In the genomic region with DNA sequence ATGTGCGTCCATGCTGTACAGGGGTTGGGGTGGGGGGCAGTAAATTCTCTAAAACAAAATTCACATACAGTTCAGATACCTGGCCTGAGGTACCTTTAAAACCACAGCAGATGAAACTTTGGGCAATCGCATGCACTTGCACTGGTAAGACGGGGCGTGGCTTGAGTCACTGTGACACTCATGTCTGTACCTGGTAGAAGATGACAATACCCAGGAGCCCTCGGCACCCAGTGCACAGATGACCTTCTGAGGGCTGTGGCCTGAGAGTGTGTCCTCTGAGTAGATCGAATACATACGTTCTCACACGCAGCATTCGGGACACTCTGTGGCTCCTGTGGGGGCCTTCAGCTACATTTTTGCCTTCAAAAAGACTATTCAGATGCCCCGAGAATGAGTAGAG, we compare ENCODE assay signal across 22 mouse cellular contexts.
DNase-seq lines count a peak whose midpoint lies in the region; ATAC-seq and TF ChIP-seq lines count a peak whose summit lies in the region.
"Had no signal": no experiment of that assay in that cellular context is flagged by ENCODE, and none has a peak within 500 bp of the region (broad histone marks: within the 10 kb centered on the region; RNA-seq: fewer than 3 reads in every experiment).

No protein-coding gene starts in this region.

- ATAC-seq in heart, embryonic 14.5 days (ENCODE audit: insufficient number of reproducible peaks, insufficient read depth, low FRiP score, low read depth) = no peak
- ATAC-seq in hindbrain, embryonic 15.5 days (ENCODE audit: low FRiP score, low read depth) = peak; percentile 21; the same call in 1 of the 2 replicates
- peak; percentile 52; the same call in 1 of the 2 replicates for ATAC-seq in midbrain, postnatal 0 days (ENCODE audit: low FRiP score)
- ATAC-seq in midbrain, embryonic 14.5 days (ENCODE audit: low FRiP score, low TSS enrichment) = no peak
- no peak for ATAC-seq in hindbrain, postnatal 0 days
- no peak for ATAC-seq in erythroid progenitor cell, adult 5-6 weeks (replicated peaks; ENCODE audit: low FRiP score, poor library complexity, severe bottlenecking)
- ATAC-seq: forebrain, embryonic 15.5 days; inflammation-experienced regulatory T-cells, adult 6 months; intestine, embryonic 16.5 days; Patski had no signal

- H3K9ac ChIP-seq in heart, embryonic 14.5 days (ENCODE audit: low read length) = 0 out of 2 replicates have a peak overlapping the region, but pooled peaks have one; percentile 12
- H3K9ac ChIP-seq in hindbrain, embryonic 15.5 days = no peak overlapping the region
- H3K9ac ChIP-seq in midbrain, postnatal 0 days (replicated peaks; ENCODE audit: low read length, poor library complexity, severe bottlenecking) = no peak overlapping the region
- H3K9ac ChIP-seq in midbrain, embryonic 14.5 days (replicated peaks; ENCODE audit: low read length) = no peak overlapping the region
- no peak overlapping the region for H3K9ac ChIP-seq in hindbrain, postnatal 0 days (replicated peaks; ENCODE audit: low read length)
- H3K9ac ChIP-seq: embryonic facial prominence, embryonic 12.5 days; embryonic facial prominence, embryonic 15.5 days; forebrain, embryonic 12.5 days; forebrain, embryonic 15.5 days; heart, embryonic 12.5 days had no signal

- H3K4me2 ChIP-seq in heart, embryonic 14.5 days (ENCODE audit: low read length) = no peak overlapping the region
- H3K4me2 ChIP-seq in hindbrain, embryonic 15.5 days = no peak overlapping the region
- H3K4me2 ChIP-seq in midbrain, postnatal 0 days (ENCODE audit: low read depth, low read length, poor library complexity, severe bottlenecking) = no peak overlapping the region
- H3K4me2 ChIP-seq in midbrain, embryonic 14.5 days (ENCODE audit: low read length) = no peak overlapping the region
- no peak overlapping the region for H3K4me2 ChIP-seq in hindbrain, postnatal 0 days (ENCODE audit: low read depth, low read length)
- H3K4me2 ChIP-seq: embryonic facial prominence, embryonic 12.5 days; embryonic facial prominence, embryonic 15.5 days; forebrain, embryonic 12.5 days; forebrain, embryonic 15.5 days; heart, embryonic 12.5 days had no signal

- no peak for TF ChIP-seq CTCF in midbrain, postnatal 0 days (IDR thresholded peaks at IDR 0.05)
- TF ChIP-seq CTCF in hindbrain, postnatal 0 days (IDR thresholded peaks at IDR 0.05; ENCODE audit: low read depth) = no peak

- peaks cover 0 to under 1% of the 10 kb centered on the region in 2 experiments; a peak in 1 of 4 replicates for H3K4me1 ChIP-seq in heart, embryonic 14.5 days (ENCODE audit: control insufficient read depth in 2 of 2, insufficient read depth in 2 of 2, low read length in 2 of 2)
- peaks cover 15% of the 10 kb centered on the region for H3K4me1 ChIP-seq in hindbrain, embryonic 15.5 days (replicated peaks)
- H3K4me1 ChIP-seq in hindbrain, embryonic 10.5 days (replicated peaks) = no peaks in the 10 kb centered on the region
- no peaks in the 10 kb centered on the region for H3K4me1 ChIP-seq in midbrain, postnatal 0 days (ENCODE audit: insufficient read depth, low read length)
- no peaks in the 10 kb centered on the region for H3K4me1 ChIP-seq in midbrain, embryonic 14.5 days (ENCODE audit: control insufficient read depth, insufficient read depth, low read length)
- no peaks in the 10 kb centered on the region for H3K4me1 ChIP-seq in hindbrain, postnatal 0 days (ENCODE audit: insufficient read depth, low read length)
- H3K4me1 ChIP-seq: embryonic facial prominence, embryonic 12.5 days; forebrain, embryonic 12.5 days had no signal

- no peak for DNase-seq in heart, postnatal 25 days (ENCODE audit: low spot score)
- DNase-seq in hindbrain, embryonic 10.5 days (ENCODE audit: low spot score) = no peak
- DNase-seq in midbrain, postnatal 0 days (ENCODE audit: low spot score) = no peak
- no peak for DNase-seq in midbrain, embryonic 14.5 days
- no peak for DNase-seq in hindbrain, postnatal 0 days (ENCODE audit: low spot score)
- DNase-seq: adrenal gland, postnatal 10 days; adrenal gland, postnatal 36 days; gastrocnemius, postnatal 25 days; heart, adult 18-20 months; heart, postnatal 14 days had no signal

- intact Hi-C loops in heart, postnatal 25 days (cut with DNase I) = no loop called here

- H3K36me3 ChIP-seq in heart, embryonic 14.5 days (ENCODE audit: control insufficient read depth, insufficient read depth, low read length) = peaks cover 51% of the 10 kb centered on the region
- H3K36me3 ChIP-seq in hindbrain, embryonic 15.5 days = no peaks in the 10 kb centered on the region; the same call in 1 of the 2 replicates
- H3K36me3 ChIP-seq in hindbrain, embryonic 10.5 days = peaks cover 79% of the 10 kb centered on the region
- peaks cover 19% of the 10 kb centered on the region; the same call in 1 of the 2 replicates for H3K36me3 ChIP-seq in midbrain, postnatal 0 days (ENCODE audit: insufficient read depth, low read length)
- H3K36me3 ChIP-seq in midbrain, embryonic 14.5 days (ENCODE audit: control insufficient read depth, insufficient read depth, low read length) = peaks cover 25% of the 10 kb centered on the region
- no peaks in the 10 kb centered on the region; the same call in 1 of the 2 replicates for H3K36me3 ChIP-seq in hindbrain, postnatal 0 days (ENCODE audit: insufficient read depth, low read length)

- no peak overlapping the region for H3K4me3 ChIP-seq in heart, embryonic 14.5 days (ENCODE audit: control insufficient read depth in 1 of 2, insufficient read depth in 1 of 2, low read depth in 1 of 2, low read length in 2 of 2)
- no peak overlapping the region for H3K4me3 ChIP-seq in hindbrain, embryonic 15.5 days
- H3K4me3 ChIP-seq in hindbrain, embryonic 10.5 days = no peak overlapping the region
- H3K4me3 ChIP-seq in midbrain, postnatal 0 days (ENCODE audit: low read depth, low read length) = no peak overlapping the region
- no peak overlapping the region for H3K4me3 ChIP-seq in midbrain, embryonic 14.5 days (replicated peaks; ENCODE audit: low read depth, low read length)
- no peak overlapping the region for H3K4me3 ChIP-seq in hindbrain, postnatal 0 days (ENCODE audit: low read length)
- H3K4me3 ChIP-seq: embryonic facial prominence, embryonic 12.5 days; embryonic facial prominence, embryonic 15.5 days; forebrain, embryonic 12.5 days; forebrain, embryonic 15.5 days; heart, embryonic 12.5 days had no signal

- H3K27ac ChIP-seq in heart, embryonic 14.5 days (replicated peaks in 1 of 2; ENCODE audit: control insufficient read depth in 1 of 2, insufficient read depth in 1 of 2, low read depth in 2 of 2, low read length in 2 of 2) = no peak overlapping the region
- H3K27ac ChIP-seq in hindbrain, embryonic 15.5 days (replicated peaks) = peak overlapping the region; percentile 67; the same call in 1 of the 2 replicates
- H3K27ac ChIP-seq in hindbrain, embryonic 10.5 days = no peak overlapping the region
- no peak overlapping the region for H3K27ac ChIP-seq in midbrain, postnatal 0 days (ENCODE audit: low read depth, low read length)
- no peak overlapping the region for H3K27ac ChIP-seq in midbrain, embryonic 14.5 days (replicated peaks; ENCODE audit: low read depth, low read length)
- H3K27ac ChIP-seq in hindbrain, postnatal 0 days = peak overlapping the region; percentile 37; the same call in 1 of the 2 replicates
- H3K27ac ChIP-seq: embryonic facial prominence, embryonic 12.5 days; embryonic facial prominence, embryonic 15.5 days; forebrain, embryonic 12.5 days; forebrain, embryonic 15.5 days had no signal

- 74% methylated on average over 10 of the region's 10 CpGs for WGBS in heart, embryonic 14.5 days
- WGBS in hindbrain, embryonic 15.5 days = 87% methylated on average over 10 of the region's 10 CpGs
- 96% methylated on average over 10 of the region's 10 CpGs for WGBS in hindbrain, embryonic 10.5 days
- 93% methylated on average over 10 of the region's 10 CpGs for WGBS in midbrain, postnatal 0 days
- 94% methylated on average over 10 of the region's 10 CpGs for WGBS in midbrain, embryonic 14.5 days
- WGBS in hindbrain, postnatal 0 days = 91% methylated on average over 10 of the region's 10 CpGs

- H3K9me3 ChIP-seq in heart, embryonic 14.5 days (ENCODE audit: control insufficient read depth, low read length) = no peaks in the 10 kb centered on the region
- no peaks in the 10 kb centered on the region for H3K9me3 ChIP-seq in hindbrain, embryonic 15.5 days
- H3K9me3 ChIP-seq in hindbrain, embryonic 10.5 days = no peaks in the 10 kb centered on the region
- H3K9me3 ChIP-seq in midbrain, postnatal 0 days (ENCODE audit: low read length) = no peaks in the 10 kb centered on the region
- H3K9me3 ChIP-seq in midbrain, embryonic 14.5 days (ENCODE audit: control insufficient read depth, low read length) = no peaks in the 10 kb centered on the region
- no peaks in the 10 kb centered on the region for H3K9me3 ChIP-seq in hindbrain, postnatal 0 days (ENCODE audit: low read length)
- H3K9me3 ChIP-seq: embryonic facial prominence, embryonic 12.5 days; embryonic facial prominence, embryonic 15.5 days; forebrain, embryonic 12.5 days; forebrain, embryonic 15.5 days; G1E; heart, embryonic 12.5 days had no signal

- H3K27me3 ChIP-seq in heart, embryonic 14.5 days (ENCODE audit: control insufficient read depth, insufficient read depth, low read length) = no peaks in the 10 kb centered on the region
- no peaks in the 10 kb centered on the region for H3K27me3 ChIP-seq in hindbrain, embryonic 15.5 days
- H3K27me3 ChIP-seq in hindbrain, embryonic 10.5 days (ENCODE audit: insufficient read depth, poor library complexity, severe bottlenecking) = no peaks in the 10 kb centered on the region
- no peaks in the 10 kb centered on the region for H3K27me3 ChIP-seq in midbrain, postnatal 0 days (ENCODE audit: insufficient read depth, low read length)
- H3K27me3 ChIP-seq in midbrain, embryonic 14.5 days (ENCODE audit: control insufficient read depth, insufficient read depth, low read length) = no peaks in the 10 kb centered on the region
- H3K27me3 ChIP-seq in hindbrain, postnatal 0 days (ENCODE audit: insufficient read depth, low read length) = no peaks in the 10 kb centered on the region
- H3K27me3 ChIP-seq: embryonic facial prominence, embryonic 12.5 days; embryonic facial prominence, embryonic 15.5 days; forebrain, embryonic 12.5 days; forebrain, embryonic 15.5 days; heart, embryonic 12.5 days; Patski had no signal

Comparison
In these comparisons a context has a peak if more than half of its experiments do, and no peak if none do; other contexts are left out.
1. ATAC-seq: peak in hindbrain, embryonic 15.5 days (single experiment) and midbrain, postnatal 0 days (single experiment); none in heart, embryonic 14.5 days (single experiment), midbrain, embryonic 14.5 days (single experiment), hindbrain, postnatal 0 days (single experiment) and erythroid progenitor cell, adult 5-6 weeks (single experiment).
2. H3K27ac ChIP-seq: peak in hindbrain, embryonic 15.5 days (single experiment) and hindbrain, postnatal 0 days (single experiment); none in heart, embryonic 14.5 days (0 of 2), hindbrain, embryonic 10.5 days (single experiment), midbrain, postnatal 0 days (single experiment) and midbrain, embryonic 14.5 days (single experiment).